Mouse (Mus musculus): ENCODE data around the gene Clrn1. TPM values are rescaled to one million over a fixed set of nuclear protein-coding genes. Genes with fewer than 3 reads are reported as not detected.

The Clrn1 gene
- polyA plus RNA-seq, 1 experiment from 2014 or later, result 1.4 TPM

DNA sequence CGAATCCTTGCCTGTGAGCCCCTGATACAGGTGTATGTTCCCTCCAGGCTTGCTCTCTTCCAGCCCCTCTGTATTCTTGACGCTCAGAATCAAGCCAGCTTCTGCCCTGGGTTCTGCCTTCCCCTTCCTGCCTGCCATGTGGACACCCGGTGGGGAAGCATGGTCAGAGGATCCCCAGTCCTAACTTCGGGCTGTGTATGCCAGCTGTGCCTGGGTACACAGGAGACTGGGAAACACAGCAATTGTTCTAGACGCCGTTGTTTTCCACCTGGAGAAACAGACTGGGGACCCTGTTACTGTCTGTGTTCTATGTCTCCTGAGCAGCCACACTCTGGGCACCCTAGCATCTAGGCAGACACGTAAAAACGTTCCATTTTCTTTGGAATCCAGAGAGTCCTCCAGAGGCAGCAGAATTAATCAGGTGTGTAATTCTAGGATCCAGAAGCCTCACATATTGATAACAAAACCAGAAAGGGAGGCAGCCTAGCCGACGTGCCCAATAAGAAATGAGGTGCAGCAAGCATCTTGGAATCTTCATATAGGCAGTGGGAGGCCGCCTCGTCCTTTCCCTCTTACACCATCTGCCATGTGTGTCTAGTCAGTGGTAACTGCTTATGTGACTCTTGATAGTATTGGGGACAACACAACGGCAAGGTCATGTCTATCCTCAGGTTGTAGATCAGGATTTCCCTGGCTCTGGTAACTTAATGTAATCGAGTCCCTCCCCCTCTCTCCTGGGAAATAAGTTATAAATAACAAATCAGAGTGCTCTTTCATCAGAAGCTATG lies 56.6 kb downstream of the Clrn1 start:
- no peaks in the 10 kb centered on the region for H3K9me3 ChIP-seq
- H3K27me3 ChIP-seq, result no peaks in the 10 kb centered on the region
- no peaks in the 10 kb centered on the region for H3K4me1 ChIP-seq
- WGBS, result 89% methylated on average over 14 of the region's 14 CpGs
- no peak overlapping the region for H3K4me2 ChIP-seq (replicated peaks)
- H3K9ac ChIP-seq (replicated peaks), result no peak overlapping the region
- no peak overlapping the region for H3K4me3 ChIP-seq
- no peaks in the 10 kb centered on the region for H3K36me3 ChIP-seq
- H3K27ac ChIP-seq (replicated peaks), result no peak overlapping the region
- ATAC-seq (replicated peaks), result no peak

DNA sequence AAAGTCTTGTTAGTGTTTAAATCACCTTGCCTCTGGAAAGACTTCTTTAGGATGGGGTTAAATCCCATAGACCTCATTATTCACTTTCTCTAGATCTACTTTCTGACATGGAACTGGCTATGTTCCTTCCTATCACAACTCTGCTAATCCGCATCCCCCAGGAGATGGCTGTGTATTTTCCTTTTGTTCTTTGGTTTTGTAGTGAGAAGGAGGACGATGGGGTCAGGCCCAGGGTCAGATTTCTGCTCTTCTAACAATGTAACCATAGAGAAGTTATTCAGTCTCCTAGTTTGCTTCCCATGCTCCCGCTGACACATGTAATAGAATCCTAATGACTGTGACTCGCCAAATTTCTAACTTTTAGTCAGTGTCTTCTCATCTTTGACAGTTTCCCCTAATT lies 58.9 kb downstream of the Clrn1 start:
- no peak for ATAC-seq (replicated peaks)

DNA sequence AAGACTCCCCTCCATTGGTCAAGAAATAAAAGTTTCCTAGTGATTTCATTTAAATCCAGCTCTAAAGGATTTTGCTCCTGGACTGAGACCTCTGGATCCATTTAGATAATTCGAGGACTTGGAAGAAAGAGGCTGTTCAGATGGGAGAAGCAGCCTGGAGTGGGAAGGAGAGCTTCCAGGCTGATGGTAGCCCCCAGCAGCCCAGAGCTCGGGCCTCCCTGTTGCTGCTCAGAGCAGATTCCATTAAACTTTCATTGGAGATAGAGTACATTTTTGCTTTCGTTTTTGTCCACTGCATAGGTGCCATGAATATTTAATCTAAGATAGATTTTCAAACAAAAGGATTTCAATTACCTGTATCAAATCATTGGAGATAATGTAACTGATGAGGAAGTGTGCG lies 62.9 kb downstream of the Clrn1 start, which contains the start of gene Mindy4b-ps:
Mindy4b-ps (minus strand) TSS at position 101 of the 400 bp plus-strand sequence.
- no peak within 1 kb of the TSS for H3K4me2 ChIP-seq (replicated peaks)
- 69% methylated on average over 4 of the region's 4 CpGs for WGBS
- H3K4me3 ChIP-seq, result no peak within 1 kb of the TSS
- no peaks in the 10 kb centered on the region for H3K9me3 ChIP-seq
- no peaks in the 10 kb centered on the region for H3K36me3 ChIP-seq
- H3K4me1 ChIP-seq, result no peaks in the 10 kb centered on the region
- H3K9ac ChIP-seq (replicated peaks), result no peak within 1 kb of the TSS
- no peak within 1 kb of the TSS for H3K27ac ChIP-seq (replicated peaks)
- no peaks in the 10 kb centered on the region for H3K27me3 ChIP-seq
- ATAC-seq (replicated peaks), result no peak

More for the DNA sequence above, 58.9 kb downstream of the Clrn1 start:
- H3K36me3 ChIP-seq, result no peaks in the 10 kb centered on the region
- H3K9ac ChIP-seq (replicated peaks), result no peak overlapping the region
- H3K4me3 ChIP-seq, result no peak overlapping the region
- H3K4me2 ChIP-seq (replicated peaks), result no peak overlapping the region
- H3K27me3 ChIP-seq, result no peaks in the 10 kb centered on the region
- no peaks in the 10 kb centered on the region for H3K4me1 ChIP-seq
- H3K9me3 ChIP-seq, result no peaks in the 10 kb centered on the region
- H3K27ac ChIP-seq (replicated peaks), result no peak overlapping the region
- WGBS, result 8% methylated on average over 4 of the region's 4 CpGs

DNA sequence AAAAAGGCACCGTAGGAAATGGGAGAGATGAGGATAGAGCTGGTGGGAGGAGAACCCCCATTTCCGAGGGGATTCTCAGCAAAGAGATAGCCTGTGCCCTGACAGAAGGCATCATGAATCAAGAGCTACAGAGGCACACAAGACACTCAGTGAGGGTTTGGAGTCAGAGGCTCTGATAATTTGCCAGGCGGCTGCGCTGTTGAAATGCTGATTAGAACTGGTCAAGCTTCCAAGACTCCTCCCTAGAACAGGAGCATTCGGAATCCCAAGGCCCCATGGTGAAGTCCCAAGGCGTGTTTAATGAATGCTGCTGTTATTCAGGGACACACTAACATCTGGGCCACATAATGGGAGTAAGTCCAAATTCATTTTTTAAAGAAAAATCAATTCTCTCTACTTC lies 67.8 kb downstream of the Clrn1 start:
- H3K4me3 ChIP-seq, result no peak overlapping the region
- no peak overlapping the region for H3K4me2 ChIP-seq (replicated peaks)
- no peaks in the 10 kb centered on the region for H3K9me3 ChIP-seq
- 28% methylated on average over 6 of the region's 6 CpGs for whole genome bisulfite sequencing
- H3K27me3 ChIP-seq, result no peaks in the 10 kb centered on the region
- no peaks in the 10 kb centered on the region for H3K36me3 ChIP-seq
- H3K27ac ChIP-seq (replicated peaks), result no peak overlapping the region
- no peaks in the 10 kb centered on the region for H3K4me1 ChIP-seq
- ATAC-seq (replicated peaks), result 0 out of 2 replicates have a peak, but pooled peaks have one; percentile 41
- no peak overlapping the region for H3K9ac ChIP-seq (replicated peaks)

DNA sequence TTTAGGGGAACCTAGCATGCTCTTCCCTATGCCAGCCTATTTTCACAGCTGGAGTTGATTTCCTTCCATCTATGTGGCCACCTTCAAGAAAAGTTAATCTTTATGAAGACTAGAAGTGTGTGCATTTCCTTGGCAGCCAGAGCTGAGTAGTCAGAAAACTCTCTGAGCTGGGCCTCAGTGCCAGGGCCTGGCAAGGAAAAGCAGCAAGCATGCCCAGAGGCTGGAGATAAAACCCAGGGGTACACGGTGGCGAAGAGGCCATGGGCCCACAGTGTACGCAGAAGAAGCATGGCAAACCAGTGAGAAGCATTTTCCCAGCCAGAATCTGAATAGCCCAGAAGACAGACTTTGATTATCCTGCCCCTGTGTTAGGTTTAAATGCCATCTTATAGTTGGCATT lies 70.9 kb downstream of the Clrn1 start:
- H3K9ac ChIP-seq (replicated peaks), result no peak overlapping the region
- H3K9me3 ChIP-seq, result no peaks in the 10 kb centered on the region
- peaks cover 5% of the 10 kb centered on the region; the same call in 1 of the 2 replicates for H3K4me1 ChIP-seq
- H3K36me3 ChIP-seq, result no peaks in the 10 kb centered on the region
- ATAC-seq (replicated peaks), result no peak
- no peak overlapping the region for H3K27ac ChIP-seq (replicated peaks)
- H3K4me3 ChIP-seq, result no peak overlapping the region
- 76% methylated on average over 3 of the region's 3 CpGs for WGBS
- no peak overlapping the region for H3K4me2 ChIP-seq (replicated peaks)
- H3K27me3 ChIP-seq, result no peaks in the 10 kb centered on the region

DNA sequence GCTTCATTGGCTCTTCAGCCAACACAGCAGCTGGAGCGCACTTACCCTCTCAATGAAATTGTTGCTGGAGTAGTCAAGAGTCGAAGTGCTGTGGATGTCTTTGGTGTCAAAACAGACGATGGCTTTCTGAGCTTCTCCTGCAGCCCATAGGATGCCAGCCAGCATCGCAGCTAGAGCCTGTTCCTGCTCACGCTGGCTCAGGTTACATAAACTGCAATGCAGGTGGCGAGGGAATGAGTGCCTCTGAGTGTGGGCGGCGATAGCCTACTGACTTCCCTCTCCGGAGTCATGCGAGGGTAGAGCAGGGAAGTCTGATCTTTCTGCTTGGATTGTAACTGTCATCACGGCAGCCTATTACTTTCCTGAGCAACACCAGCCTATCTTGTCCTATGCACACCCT lies 74.8 kb downstream of the Clrn1 start:
- H3K27ac ChIP-seq (replicated peaks), result no peak overlapping the region
- H3K9ac ChIP-seq (replicated peaks), result no peak overlapping the region
- no peak overlapping the region for H3K4me2 ChIP-seq (replicated peaks)
- H3K36me3 ChIP-seq, result no peaks in the 10 kb centered on the region
- no peak overlapping the region for H3K4me3 ChIP-seq
- 78% methylated on average over 11 of the region's 11 CpGs for WGBS
- no peaks in the 10 kb centered on the region for H3K27me3 ChIP-seq
- ATAC-seq (replicated peaks), result no peak
- H3K9me3 ChIP-seq, result no peaks in the 10 kb centered on the region
- peaks cover 9% of the 10 kb centered on the region; the same call in 1 of the 2 replicates for H3K4me1 ChIP-seq

DNA sequence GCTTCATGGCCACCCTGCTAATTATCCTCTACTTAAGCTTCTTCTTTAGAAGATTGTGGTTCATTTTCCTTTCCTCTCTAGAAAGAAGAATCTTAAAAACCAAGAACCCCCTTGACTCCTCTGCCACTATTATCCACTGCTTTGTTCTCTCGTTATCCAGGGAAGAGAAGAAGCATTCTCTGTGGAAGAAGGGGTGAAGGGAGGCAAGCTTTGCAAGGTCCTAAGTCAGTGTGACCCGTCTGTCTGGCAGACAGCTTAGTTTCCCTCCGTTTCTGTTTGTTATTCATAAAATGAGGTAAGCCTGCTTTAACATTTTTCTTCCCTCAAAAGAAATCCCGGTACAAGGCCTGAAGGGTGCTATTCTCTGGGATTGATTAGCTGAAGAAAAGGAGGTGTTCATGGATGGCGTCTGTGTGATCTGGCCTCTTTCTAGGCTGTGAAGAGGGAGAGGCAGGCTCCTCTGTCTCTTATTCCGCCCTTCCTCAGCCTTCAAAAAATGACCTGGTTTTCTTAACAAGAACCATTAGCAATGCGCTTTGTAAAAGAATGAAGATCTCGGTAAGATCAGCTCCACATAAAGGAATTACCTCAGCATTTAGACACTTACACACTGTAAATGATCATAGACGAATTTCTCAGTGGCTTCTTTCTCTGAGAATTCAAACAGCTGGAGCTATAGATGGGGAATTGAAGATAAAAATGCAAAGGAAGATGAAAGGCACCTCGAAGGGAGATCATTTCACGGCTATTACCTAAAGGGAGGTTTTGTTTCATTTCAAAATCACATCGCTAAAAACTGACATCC lies 75.8 kb downstream of the Clrn1 start:
- H3K9me3 ChIP-seq, result no peaks in the 10 kb centered on the region
- peaks cover 9% of the 10 kb centered on the region; the same call in 1 of the 2 replicates for H3K4me1 ChIP-seq
- no peak overlapping the region for H3K4me3 ChIP-seq
- no peak overlapping the region for H3K27ac ChIP-seq (replicated peaks)
- no peaks in the 10 kb centered on the region for H3K36me3 ChIP-seq
- ATAC-seq (replicated peaks), result no peak
- no peak overlapping the region for H3K9ac ChIP-seq (replicated peaks)
- 29% methylated on average over 12 of the region's 12 CpGs for WGBS
- no peaks in the 10 kb centered on the region for H3K27me3 ChIP-seq
- no peak overlapping the region for H3K4me2 ChIP-seq (replicated peaks)

DNA sequence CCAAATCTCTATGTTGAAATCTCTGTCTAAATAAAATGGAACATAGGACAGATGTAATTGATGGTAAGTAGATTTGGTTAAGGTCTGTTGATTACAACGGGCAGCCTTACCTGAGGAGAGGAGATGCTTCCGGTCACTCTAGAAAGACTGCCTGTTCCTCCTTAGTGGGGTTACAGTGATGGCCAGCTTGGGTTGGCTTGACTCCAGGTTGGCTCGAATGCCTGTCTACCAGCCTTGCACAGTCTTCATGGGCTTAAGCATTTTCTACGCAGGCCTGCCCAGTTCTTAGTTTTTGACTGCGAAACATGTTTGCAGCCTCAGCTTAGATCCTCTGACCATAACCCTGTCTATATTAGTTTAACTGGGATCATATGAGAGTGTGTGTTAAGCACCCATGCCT lies 76.5 kb downstream of the Clrn1 start:
- no peak for ATAC-seq (replicated peaks)
- Histone ChIP-seq H3K27me3 (no peaks in the 10 kb centered on the region), H3K9ac (replicated peaks) (no peak overlapping the region), H3K9me3 (no peaks in the 10 kb centered on the region), H3K36me3 (no peaks in the 10 kb centered on the region), H3K27ac (replicated peaks) (no peak overlapping the region), H3K4me3 (no peak overlapping the region), H3K4me1 (peaks cover 9% of the 10 kb centered on the region; the same call in 1 of the 2 replicates), H3K4me2 (replicated peaks) (no peak overlapping the region)
- 92% methylated on average over 5 of the region's 5 CpGs for WGBS

DNA sequence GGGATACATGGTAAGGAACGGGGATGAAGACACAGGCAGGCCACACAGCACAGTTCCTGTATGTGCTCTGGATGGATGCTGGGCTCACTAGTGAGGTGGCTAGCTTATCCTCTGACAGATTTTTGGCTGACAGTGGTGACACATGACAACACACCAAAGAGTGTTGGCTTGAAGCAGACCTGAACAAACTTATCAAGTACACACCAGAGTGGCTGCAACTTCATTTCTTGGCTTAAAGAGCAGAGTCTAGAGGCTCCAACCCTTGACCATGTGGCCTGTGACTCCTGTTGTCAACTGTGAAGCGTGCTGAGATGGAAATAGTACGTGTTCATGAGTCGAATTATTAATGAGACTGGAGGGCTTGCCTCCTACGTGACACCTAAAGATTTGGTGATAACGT lies 80.4 kb downstream of the Clrn1 start:
- WGBS, result 81% methylated on average over 6 of the region's 6 CpGs

DNA sequence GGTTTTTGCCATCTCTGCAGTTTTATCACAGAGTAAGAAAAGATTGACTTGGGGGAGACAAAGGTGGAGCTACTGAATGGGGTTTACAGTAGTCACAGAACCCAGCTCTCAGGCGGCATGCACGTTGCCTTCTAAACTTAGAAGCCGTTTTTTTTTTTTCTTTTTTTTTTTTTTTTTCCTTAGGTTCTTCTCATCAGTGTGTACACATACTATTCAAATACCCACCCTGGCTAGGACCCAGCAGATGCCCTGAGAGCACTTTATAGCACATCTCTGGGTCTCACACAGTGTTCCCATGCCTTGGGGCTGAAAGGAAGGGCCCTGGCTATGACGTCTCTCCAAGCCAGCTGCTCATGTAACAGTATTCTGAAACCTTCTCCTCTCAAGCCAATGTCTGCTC lies 86.5 kb downstream of the Clrn1 start:
- Histone ChIP-seq H3K27ac (replicated peaks) (no peak overlapping the region), H3K4me1 (no peaks in the 10 kb centered on the region), H3K9me3 (no peaks in the 10 kb centered on the region), H3K4me3 (no peak overlapping the region), H3K27me3 (no peaks in the 10 kb centered on the region), H3K36me3 (no peaks in the 10 kb centered on the region), H3K9ac (replicated peaks) (no peak overlapping the region), H3K4me2 (replicated peaks) (no peak overlapping the region)
- 84% methylated on average over 4 of the region's 4 CpGs for WGBS
- no peak for ATAC-seq (replicated peaks)

More for the DNA sequence above, 80.4 kb downstream of the Clrn1 start:
- Histone ChIP-seq H3K27ac (replicated peaks) (no peak overlapping the region), H3K36me3 (no peaks in the 10 kb centered on the region), H3K9ac (replicated peaks) (no peak overlapping the region), H3K4me1 (peaks cover 9% of the 10 kb centered on the region; the same call in 1 of the 2 replicates), H3K9me3 (no peaks in the 10 kb centered on the region), H3K4me2 (replicated peaks) (no peak overlapping the region), H3K4me3 (no peak overlapping the region), H3K27me3 (no peaks in the 10 kb centered on the region)
- no peak for ATAC-seq (replicated peaks)

DNA sequence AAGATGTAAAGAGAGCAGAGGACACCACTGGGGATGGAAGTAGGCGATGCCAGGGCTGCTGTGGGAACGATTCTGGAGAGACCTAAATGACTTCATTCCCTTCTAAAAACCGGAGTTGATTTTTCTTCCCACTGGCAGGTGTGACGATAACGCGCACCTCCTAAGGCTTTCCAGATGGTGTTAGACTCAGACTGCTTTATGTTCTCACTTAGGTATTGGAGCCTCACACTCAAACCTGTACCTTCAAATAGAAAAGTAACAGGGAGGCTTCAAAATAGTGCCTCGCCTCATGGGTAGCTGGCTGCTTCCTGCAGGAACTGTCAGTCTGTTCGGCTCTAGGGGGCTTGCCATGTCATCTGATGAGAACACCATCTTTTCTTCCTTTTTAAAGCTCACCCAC lies 86.9 kb downstream of the Clrn1 start:
- H3K4me3 ChIP-seq, result no peak overlapping the region
- no peak overlapping the region for H3K27ac ChIP-seq (replicated peaks)
- no peaks in the 10 kb centered on the region for H3K9me3 ChIP-seq
- H3K36me3 ChIP-seq, result no peaks in the 10 kb centered on the region
- no peak overlapping the region for H3K9ac ChIP-seq (replicated peaks)
- no peak overlapping the region for H3K4me2 ChIP-seq (replicated peaks)
- H3K4me1 ChIP-seq, result no peaks in the 10 kb centered on the region
- ATAC-seq (replicated peaks), result 0 out of 2 replicates have a peak, but pooled peaks have one; percentile 35
- H3K27me3 ChIP-seq, result no peaks in the 10 kb centered on the region
- 82% methylated on average over 8 of the region's 8 CpGs for WGBS
